Mouse (Mus musculus): ENCODE measurements around the gene Srsf5.

DNA sequence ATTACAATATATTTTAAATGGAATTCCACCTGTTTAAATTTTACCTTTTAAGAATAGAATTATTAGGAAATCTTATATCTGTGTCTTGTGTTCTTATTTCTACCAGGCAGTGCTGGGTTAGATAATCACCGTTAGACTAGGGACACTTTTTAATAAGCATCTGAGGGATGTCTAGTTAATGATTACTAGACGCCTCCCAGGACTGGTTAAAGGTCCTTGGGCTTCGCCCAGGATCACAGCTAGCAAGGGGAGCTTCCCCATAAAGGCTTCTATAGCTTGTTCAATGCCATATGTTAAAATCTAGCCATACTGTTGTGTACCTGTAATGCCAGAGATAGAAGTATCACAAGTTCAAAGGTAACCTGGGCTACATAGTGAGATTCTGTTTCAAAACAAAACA is 16.4 kb upstream of the Srsf5 start:
- no peak for TF ChIP-seq CTCF (IDR thresholded peaks at IDR 0.05; ENCODE audit: low read depth)
- TF ChIP-seq EP300 (optimal IDR thresholded peaks at IDR 0.05), result no peak

All from stomach, postnatal 0 days (tissue).